Mouse (Mus musculus): ENCODE measurements around the gene Pole2.
"Not testable (repeated sequence)": the region's sequence is repeated elsewhere in the genome, so short reads cannot be mapped to it uniquely, and the experiment has no call there.

DNA sequence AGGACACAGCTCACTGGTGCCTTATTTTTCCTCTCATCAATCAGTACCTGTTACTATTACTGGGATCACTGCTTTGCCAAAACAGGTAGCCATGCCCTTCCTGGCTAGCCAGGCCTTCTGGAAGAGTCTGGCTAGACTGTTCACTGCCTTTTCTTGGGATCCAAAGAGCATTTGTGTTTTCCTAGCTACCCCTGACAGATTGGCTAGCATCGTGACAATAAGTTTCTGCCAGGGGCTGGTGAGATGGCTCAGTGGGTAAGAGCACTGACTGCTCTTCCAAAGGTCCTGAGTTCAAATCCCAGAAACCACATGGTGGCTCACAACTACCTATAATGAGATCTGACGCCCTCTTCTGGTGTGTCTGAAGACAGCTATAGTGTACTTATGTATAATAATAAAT lies 67.3 kb downstream of the Pole2 start:
- not testable (repeated sequence) for TF ChIP-seq CTCF, POLR2A (IDR thresholded peaks at IDR 0.05; ENCODE audit: insufficient read depth, low read depth, low read length)

Data from olfactory bulb, adult 2 months (tissue).